Mouse (Mus musculus) urinary bladder, postnatal 4 days (tissue): ENCODE measurements around the gene Neurod6.

Experiments used
- DNase-seq, 2 experiments: peaks; one replicate each; pipeline ENCODE4 v3.0.0; 2021 to 2022; ENCODE audit warnings: low spot score in 2 of 2

Neurod6 gene

GRCm38 (mm10) chr6:55646824-55647560 lies 34.1 kb downstream of the Neurod6 start:
- DNase-seq: no peak

- DNase-seq: no peak
Observed at GRCm38 (mm10) chr6:55646111-55646823, 34.8 kb downstream of the Neurod6 start.

- DNase-seq: no peak
Observed at GRCm38 (mm10) chr6:55634662-55635061, 46.4 kb downstream of the Neurod6 start.
